ENCODE assay signal across 8 mouse cellular contexts in genomic region chr10:80611024-80611423, GRCm38 (mm10). TPM values are rescaled to one million over a fixed set of nuclear protein-coding genes. Genes with fewer than 3 reads are reported as not detected.
DNase-seq lines count a peak whose midpoint lies in the region; ATAC-seq lines count a peak whose summit lies in the region.

No protein-coding gene starts in this region.

- ATAC-seq in common myeloid progenitor, adult 5-6 weeks (replicated peaks; ENCODE audit: low read depth, poor library complexity, severe bottlenecking): peak; percentile 64

- DNase-seq in layer of hippocampus, postnatal 10 days (ENCODE audit: low spot score in 2 of 2): peak; percentile 40 to 54
- DNase-seq in layer of hippocampus, adult 8-10 months (ENCODE audit: low spot score in 2 of 2): no peak
- DNase-seq in NIH3T3 (ENCODE audit: low read depth): peak; percentile 73
- peak; percentile 57 to 81 for DNase-seq in kidney, postnatal 36 days
- DNase-seq in mesoderm, embryonic 11.5 days (ENCODE audit: low read depth, low spot score): peak; percentile 71
- DNase-seq in thymus, postnatal 25 days: peak; percentile 87
- no peak for DNase-seq in left cerebral cortex, adult 11 months (ENCODE audit: low spot score)

RNA-seq across cellular contexts. Expression of gene Gm49322, which starts 5.2 kb away (rescaled TPM):
- total RNA-seq in layer of hippocampus, postnatal 10 days (2021): 1 to 10 TPM; 2.6 to 3.0 TPM
- total RNA-seq in layer of hippocampus, adult 8-10 months (2022): 1 to 10 TPM; 3.0 to 5.4 (median 3.7) TPM
- 0.24 and 0.27 TPM in 2 replicates for total RNA-seq in common myeloid progenitor, adult 5-6 weeks (2017)

RNA-seq across cellular contexts. Expression of gene Adat3, which starts 8.3 kb away (rescaled TPM):
- total RNA-seq in layer of hippocampus, postnatal 10 days (2021): 1 to 10 TPM; 2.1 to 4.5 TPM
- total RNA-seq in layer of hippocampus, adult 8-10 months (2022): 1 to 10 TPM; 2.0 to 5.0 (median 3.0) TPM
- total RNA-seq in common myeloid progenitor, adult 5-6 weeks (2017): 0.96 TPM in 1 of 2 replicates, not detected in the other

RNA-seq across cellular contexts. Expression of gene Scamp4, which starts 8.4 kb away (rescaled TPM):
- total RNA-seq in layer of hippocampus, postnatal 10 days (2021): 10 to 100 TPM; 34.9 to 42.9 TPM
- 10 to 100 TPM; 39.3 to 58.6 (median 42.8) TPM for total RNA-seq in layer of hippocampus, adult 8-10 months (2022)
- total RNA-seq in common myeloid progenitor, adult 5-6 weeks (2017): 10.8 and 13.3 TPM in 2 replicates

RNA-seq across cellular contexts. Expression of gene Csnk1g2, which starts 11.6 kb away (rescaled TPM):
- 100 to 1,000 TPM; 146 to 157 TPM for total RNA-seq in layer of hippocampus, postnatal 10 days (2021)
- total RNA-seq in layer of hippocampus, adult 8-10 months (2022): 100 to 1,000 TPM; 190 to 230 (median 201) TPM
- total RNA-seq in common myeloid progenitor, adult 5-6 weeks (2017): 132 and 167 TPM in 2 replicates

RNA-seq across cellular contexts. Expression of gene Abhd17a, which starts 20.9 kb away (rescaled TPM):
- 100 to 1,000 TPM; 179 to 191 TPM for total RNA-seq in layer of hippocampus, postnatal 10 days (2021)
- total RNA-seq in layer of hippocampus, adult 8-10 months (2022): 100 to 1,000 TPM; 144 to 155 (median 147) TPM
- 15.3 and 29.6 TPM in 2 replicates for total RNA-seq in common myeloid progenitor, adult 5-6 weeks (2017)

Comparison
In these comparisons a context has a peak if more than half of its experiments do, and no peak if none do; other contexts are left out.
1. DNase-seq: peak in layer of hippocampus, postnatal 10 days (2 of 2), NIH3T3 (single experiment), kidney, postnatal 36 days (2 of 2), mesoderm, embryonic 11.5 days (single experiment) and thymus, postnatal 25 days (single experiment); none in layer of hippocampus, adult 8-10 months (0 of 2) and left cerebral cortex, adult 11 months (single experiment).